Mouse (Mus musculus) adrenal gland (tissue): ENCODE data around the gene Tm4sf5.

Experiments
- intact Hi-C: fragments of 180-260 bp; cut with DNase I; formaldehyde crosslinking; loops from one replicate; pipeline ENCODE4 v1.15.1; 2025

The Tm4sf5 gene

DNA sequence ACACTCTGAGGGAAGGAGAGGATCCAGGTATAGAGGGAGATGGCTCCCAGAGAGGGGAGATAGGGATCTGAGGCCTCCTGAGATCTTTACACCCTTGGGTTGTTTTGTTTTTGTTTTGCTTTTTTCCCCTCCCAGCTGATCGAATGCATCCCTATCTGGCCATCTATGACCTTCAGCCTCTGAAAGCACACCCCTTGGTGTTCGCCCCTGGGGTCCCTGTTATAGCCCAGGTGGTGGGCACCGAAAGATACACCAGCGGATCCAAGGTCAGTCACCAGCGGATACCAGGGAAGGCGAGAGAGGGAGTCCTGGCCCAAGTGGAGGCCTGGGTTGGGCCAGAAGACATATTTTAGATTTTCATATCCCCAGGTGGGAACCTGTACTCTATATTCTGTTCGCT, 35.9 kb downstream of the Tm4sf5 start:
- intact Hi-C loops: no loop called here

DNA sequence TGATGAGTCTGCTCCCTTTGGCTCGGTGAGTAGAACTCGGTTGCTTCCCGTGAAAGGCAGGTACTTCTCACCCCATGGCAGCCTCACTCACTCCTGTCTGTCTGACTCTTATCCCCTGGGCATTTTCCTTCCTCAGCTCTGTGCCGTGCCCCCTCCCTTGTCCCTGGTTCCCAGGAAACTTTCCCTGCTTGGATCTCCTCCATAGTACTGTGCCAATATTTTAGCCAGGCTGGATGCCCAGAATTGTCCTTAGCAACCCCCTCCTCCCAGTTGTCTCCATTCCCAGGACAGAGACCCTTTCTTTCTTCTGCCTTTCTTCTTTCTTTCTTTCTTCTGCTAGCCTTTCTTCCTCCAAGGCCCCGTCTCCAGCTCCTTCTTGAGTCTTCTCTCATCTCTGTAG, 36.4 kb downstream of the Tm4sf5 start:
- intact Hi-C loops: no loop called here

DNA sequence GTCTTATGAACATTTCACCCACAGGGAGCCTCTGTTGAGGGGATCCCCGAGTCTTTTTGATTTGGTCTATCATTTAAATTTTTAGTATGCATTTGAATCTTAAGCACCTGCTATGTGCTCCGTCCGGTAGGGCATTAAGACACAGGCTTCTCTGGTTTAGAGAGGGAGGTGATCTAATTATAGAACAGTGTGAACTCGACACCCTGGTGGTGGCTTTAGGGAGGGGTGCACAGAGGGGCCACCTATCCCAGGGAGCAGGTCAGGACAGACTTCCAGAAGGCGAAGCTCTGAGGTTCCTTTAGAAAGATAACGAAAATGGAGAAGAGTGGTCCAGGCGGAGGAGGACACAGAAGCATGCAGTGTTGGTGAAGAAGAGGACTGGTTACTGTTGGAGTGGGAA, 39.5 kb downstream of the Tm4sf5 start:
- intact Hi-C loops: no loop called here

DNA sequence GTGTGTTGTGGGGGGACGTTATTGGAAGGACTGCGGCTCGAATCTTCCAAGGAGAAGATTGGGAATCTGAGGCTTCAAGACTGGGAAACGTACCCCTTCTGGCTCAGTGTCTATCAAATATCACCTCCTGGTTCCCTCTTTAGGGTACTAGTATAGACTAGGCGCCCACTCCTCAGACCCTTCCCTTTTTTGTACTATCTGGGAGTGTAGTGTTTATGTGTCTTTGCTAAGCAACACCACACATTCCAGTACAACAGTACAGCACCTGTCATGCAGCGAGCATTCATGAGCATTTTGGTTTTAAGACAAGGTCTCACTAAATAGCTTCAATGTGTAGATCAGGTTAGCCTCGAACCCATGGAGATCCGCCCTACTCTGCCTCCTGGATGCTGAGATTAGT, 46.5 kb downstream of the Tm4sf5 start:
- intact Hi-C loops: no loop called here

DNA sequence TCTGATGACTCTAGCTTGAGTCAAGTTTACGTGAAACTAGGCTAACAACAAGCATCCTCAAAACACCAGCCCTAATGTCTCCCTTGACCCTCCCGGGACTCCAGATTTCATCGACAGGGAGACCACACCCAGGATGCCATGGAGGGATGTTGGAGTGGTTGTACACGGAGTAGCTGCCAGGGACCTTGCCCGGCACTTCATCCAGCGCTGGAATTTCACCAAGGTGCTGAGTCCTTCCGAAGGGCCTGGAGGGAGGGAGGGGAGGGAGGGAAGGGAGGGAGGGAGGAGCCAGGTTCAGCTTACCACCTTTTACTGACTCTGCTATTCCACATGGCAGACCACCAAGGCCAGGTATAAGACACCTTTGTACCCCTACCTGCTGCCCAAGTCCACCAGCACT, 48.9 kb downstream of the Tm4sf5 start:
- intact Hi-C loops: no loop called here

DNA sequence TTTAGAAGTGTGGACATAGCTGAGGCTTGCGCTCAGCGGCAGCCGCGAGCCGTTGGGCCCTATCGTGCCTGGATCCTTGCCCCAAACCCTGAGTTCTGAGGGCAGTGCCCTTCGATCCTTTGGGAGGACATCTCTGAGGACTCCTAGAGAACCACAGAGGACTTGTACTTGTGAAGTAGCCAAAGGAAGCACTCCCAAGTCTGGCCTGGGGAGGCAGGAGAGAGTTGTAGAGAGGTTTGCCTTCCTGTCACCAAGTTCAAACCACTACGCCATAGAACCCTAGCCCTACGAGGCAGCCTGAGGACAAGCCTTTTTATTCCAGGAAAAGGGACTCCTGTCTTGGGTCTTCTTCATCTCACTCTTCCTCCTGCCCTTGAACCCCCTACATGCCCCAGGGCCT, 52.5 kb downstream of the Tm4sf5 start:
- intact Hi-C loops: no loop called here
